Comparison of ENCODE assay signal across 10 mouse cellular contexts in the genomic region with DNA sequence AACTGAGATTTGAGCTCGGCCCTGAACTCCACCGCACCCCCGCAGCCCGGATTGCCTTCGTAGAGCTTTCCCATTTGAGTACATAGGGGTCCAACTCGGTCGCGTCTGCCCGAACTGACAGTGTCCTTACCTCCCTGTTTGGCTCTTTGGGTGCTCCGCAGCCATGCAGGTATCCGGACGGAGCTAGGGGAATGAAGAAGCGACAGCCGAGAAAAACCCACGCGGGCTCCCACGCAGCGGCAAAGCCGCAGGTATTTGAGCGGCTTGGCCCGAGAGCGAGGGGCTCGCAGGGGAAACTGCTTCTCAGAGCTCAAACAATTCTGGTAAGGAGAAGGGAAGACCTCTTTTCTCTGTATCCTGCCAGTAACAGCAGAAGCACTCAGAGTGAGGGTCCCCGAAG.
DNase-seq lines count a peak whose midpoint lies in the region; ATAC-seq and TF ChIP-seq lines count a peak whose summit lies in the region.
"Had no signal": no experiment of that assay in that cellular context is flagged by ENCODE, and none has a peak within 500 bp of the region (broad histone marks: within the 10 kb centered on the region; RNA-seq: fewer than 3 reads in every experiment).

No protein-coding gene starts in this region.

- H3K27ac ChIP-seq in lung, embryonic 16.5 days (ENCODE audit: low read length): no peak overlapping the region
- no peak overlapping the region for H3K27ac ChIP-seq in forebrain, embryonic 14.5 days (ENCODE audit: low read depth, low read length)
- no peak overlapping the region for H3K27ac ChIP-seq in limb, embryonic 11.5 days (replicated peaks; ENCODE audit: low read depth, low read length)
- no peak overlapping the region for H3K27ac ChIP-seq in small intestine, adult 2 months (ENCODE audit: insufficient read depth, low read depth, low read length)

- peak overlapping the region; percentile 38 for H3K4me3 ChIP-seq in lung, embryonic 16.5 days (ENCODE audit: low read length)
- no peak overlapping the region for H3K4me3 ChIP-seq in lung, adult 2 months (replicated peaks; ENCODE audit: extremely low read depth, low read depth, low read length)
- H3K4me3 ChIP-seq in forebrain, embryonic 14.5 days (ENCODE audit: low read depth, low read length): peak overlapping the region; percentile 21; the same call in 1 of the 2 replicates
- H3K4me3 ChIP-seq in limb, embryonic 11.5 days (ENCODE audit: low read depth, low read length): peak overlapping the region; percentile 14
- peak overlapping the region; percentile 8; the same call in 1 of the 2 replicates for H3K4me3 ChIP-seq in small intestine, adult 2 months (ENCODE audit: low read depth, low read length)

- H3K4me1 ChIP-seq in lung, embryonic 16.5 days (replicated peaks; ENCODE audit: control insufficient read depth, insufficient read depth, low read length): peaks cover 26% of the 10 kb centered on the region
- peaks cover 10% of the 10 kb centered on the region for H3K4me1 ChIP-seq in lung, adult 2 months (ENCODE audit: control insufficient read depth, insufficient read depth, low read length)
- peaks cover 13% of the 10 kb centered on the region; the same call in 1 of the 2 replicates for H3K4me1 ChIP-seq in forebrain, embryonic 14.5 days (ENCODE audit: control insufficient read depth, insufficient read depth, low read length)
- peaks cover 26% of the 10 kb centered on the region for H3K4me1 ChIP-seq in limb, embryonic 11.5 days (ENCODE audit: control insufficient read depth, insufficient read depth, low read length)
- peaks cover 11% of the 10 kb centered on the region; the same call in 1 of the 2 replicates for H3K4me1 ChIP-seq in small intestine, adult 2 months (ENCODE audit: control insufficient read depth, insufficient read depth, insufficient read length, low read length)

- no peak for TF ChIP-seq POLR2A in lung, adult 2 months (IDR thresholded peaks at IDR 0.05; ENCODE audit: borderline replicate concordance, extremely low read depth, low read depth, low read length)
- TF ChIP-seq POLR2A in small intestine, adult 2 months (IDR thresholded peaks at IDR 0.05; ENCODE audit: low read depth, low read length): no peak

- no peak overlapping the region for H3K9ac ChIP-seq in lung, embryonic 16.5 days (ENCODE audit: low read length)
- no peak overlapping the region for H3K9ac ChIP-seq in forebrain, embryonic 14.5 days (ENCODE audit: low read length)
- H3K9ac ChIP-seq in limb, embryonic 11.5 days (ENCODE audit: low read length): no peak overlapping the region

- peak overlapping the region; percentile 57; the same call in 1 of the 2 replicates for H3K4me2 ChIP-seq in lung, embryonic 16.5 days (ENCODE audit: low read depth, low read length)
- H3K4me2 ChIP-seq in forebrain, embryonic 14.5 days (ENCODE audit: low read length): peak overlapping the region; percentile 34
- peak overlapping the region; percentile 34; the same call in 1 of the 2 replicates for H3K4me2 ChIP-seq in limb, embryonic 11.5 days (ENCODE audit: low read depth, severe bottlenecking)

- peaks cover 32% of the 10 kb centered on the region for H3K27me3 ChIP-seq in lung, embryonic 16.5 days (ENCODE audit: control insufficient read depth, insufficient read depth, low read depth, low read length)
- H3K27me3 ChIP-seq in forebrain, embryonic 14.5 days (replicated peaks; ENCODE audit: control insufficient read depth, insufficient read depth, low read length): peaks cover 40% of the 10 kb centered on the region
- peaks cover 35% of the 10 kb centered on the region for H3K27me3 ChIP-seq in limb, embryonic 11.5 days (ENCODE audit: control insufficient read depth, insufficient read depth, low read length)
- H3K27me3 ChIP-seq in small intestine, adult 2 months (ENCODE audit: control insufficient read depth, insufficient read depth, low read length): peaks cover 42% of the 10 kb centered on the region

- TF ChIP-seq CTCF in lung, adult 2 months (IDR thresholded peaks at IDR 0.05; ENCODE audit: insufficient read depth, low read length): no peak
- no peak for TF ChIP-seq CTCF in small intestine, adult 2 months (IDR thresholded peaks at IDR 0.05; ENCODE audit: extremely low read depth, insufficient read length, insufficient replicate concordance, low read depth, low read length)

- WGBS in lung, embryonic 16.5 days: 27% methylated on average over 24 of the region's 24 CpGs
- WGBS in lung, adult 2 months: 73% methylated on average over 24 of the region's 24 CpGs
- 17% methylated on average over 24 of the region's 24 CpGs for WGBS in forebrain, embryonic 14.5 days
- WGBS in limb, embryonic 11.5 days: 7% methylated on average over 24 of the region's 24 CpGs
- WGBS in small intestine, adult 2 months: 60% methylated on average over 24 of the region's 24 CpGs

- no peak for ATAC-seq in lung, embryonic 16.5 days (ENCODE audit: low read depth)
- no peak for ATAC-seq in forebrain, embryonic 14.5 days
- no peak for ATAC-seq in limb, embryonic 11.5 days (ENCODE audit: insufficient number of reproducible peaks, low FRiP score, low TSS enrichment, low read depth)

- H3K36me3 ChIP-seq in lung, embryonic 16.5 days (ENCODE audit: control insufficient read depth, insufficient read depth, low read length): no peaks in the 10 kb centered on the region
- H3K36me3 ChIP-seq in forebrain, embryonic 14.5 days (ENCODE audit: control insufficient read depth, insufficient read depth, low read length): no peaks in the 10 kb centered on the region
- no peaks in the 10 kb centered on the region for H3K36me3 ChIP-seq in limb, embryonic 11.5 days (ENCODE audit: control insufficient read depth, insufficient read depth, low read length)
- H3K36me3 ChIP-seq in small intestine, adult 2 months (ENCODE audit: control insufficient read depth, insufficient read depth, low read length): no peaks in the 10 kb centered on the region

- no peaks in the 10 kb centered on the region for H3K9me3 ChIP-seq in lung, embryonic 16.5 days (ENCODE audit: control insufficient read depth, low read length)
- no peaks in the 10 kb centered on the region for H3K9me3 ChIP-seq in forebrain, embryonic 14.5 days (replicated peaks; ENCODE audit: control insufficient read depth, low read length)
- no peaks in the 10 kb centered on the region for H3K9me3 ChIP-seq in limb, embryonic 11.5 days (ENCODE audit: control insufficient read depth, low read length)
- H3K9me3 ChIP-seq: megakaryocyte, embryonic 14.5 days had no signal

- DNase-seq in lung, adult 2 months: no peak
- no peak for DNase-seq in forebrain, embryonic 14.5 days (ENCODE audit: low spot score)
- DNase-seq in limb, embryonic 11.5 days (ENCODE audit: low spot score): peak; percentile 41
- no peak for DNase-seq in adrenal gland, postnatal 25 days
- DNase-seq in layer of hippocampus, postnatal 36 days: no peak
- DNase-seq: cerebellum, postnatal 36 days; thymus, adult 18-20 months had no signal
